In genomic region chr7:105650639-105651435, GRCm38 (mm10) we compare ENCODE assay signal across 8 mouse cellular contexts. TPM values are rescaled to one million over a fixed set of nuclear protein-coding genes. Genes with fewer than 3 reads are reported as not detected.
DNase-seq lines count a peak whose midpoint lies in the region; ATAC-seq lines count a peak whose summit lies in the region.

Gene Dnhd1, plus strand, starts transcription at chr7:105650827.

- DNase-seq in A20 (ENCODE audit: low read depth, low spot score): peak; percentile 27
- peak; percentile 86 for DNase-seq in adrenal gland, postnatal 10 days
- peak; percentile 79 for DNase-seq in embryo, embryonic 9.5 days (ENCODE audit: extremely low spot score)
- DNase-seq in liver, embryonic 11.5 days (ENCODE audit: low spot score): peak; percentile 80

- peak within 1 kb of the TSS; percentile 52 for H3K4me3 ChIP-seq in intestine, embryonic 16.5 days (ENCODE audit: low read length)
- H3K4me3 ChIP-seq in liver, embryonic 11.5 days (ENCODE audit: low read depth, low read length): peak within 1 kb of the TSS; percentile 56
- H3K4me3 ChIP-seq in stomach, embryonic 14.5 days (ENCODE audit: low read depth, low read length): peak within 1 kb of the TSS; percentile 29

- no peaks in the 10 kb centered on the region for H3K36me3 ChIP-seq in intestine, embryonic 16.5 days (ENCODE audit: control insufficient read depth, insufficient read depth, low read length)
- H3K36me3 ChIP-seq in liver, embryonic 11.5 days (ENCODE audit: control insufficient read depth, insufficient read depth, low read length): no peaks in the 10 kb centered on the region
- no peaks in the 10 kb centered on the region for H3K36me3 ChIP-seq in stomach, embryonic 14.5 days (ENCODE audit: control insufficient read depth, insufficient read depth, low read length)

- H3K27ac ChIP-seq in intestine, embryonic 16.5 days (ENCODE audit: low read length): peak within 1 kb of the TSS; percentile 53
- peak within 1 kb of the TSS; percentile 38 for H3K27ac ChIP-seq in liver, embryonic 11.5 days (ENCODE audit: low read depth, low read length)
- peak within 1 kb of the TSS; percentile 23; the same call in 1 of the 2 replicates for H3K27ac ChIP-seq in stomach, embryonic 14.5 days (ENCODE audit: low read length)

- peaks cover 3% of the 10 kb centered on the region; the same call in 1 of the 2 replicates for H3K4me1 ChIP-seq in intestine, embryonic 16.5 days (ENCODE audit: control insufficient read depth, insufficient read depth, low read length)
- H3K4me1 ChIP-seq in liver, embryonic 11.5 days (replicated peaks; ENCODE audit: control insufficient read depth, insufficient read depth, low read length): peaks cover 3% of the 10 kb centered on the region; the same call in 1 of the 2 replicates
- H3K4me1 ChIP-seq in stomach, embryonic 14.5 days (ENCODE audit: control insufficient read depth, insufficient read depth, low read length): no peaks in the 10 kb centered on the region

- H3K27me3 ChIP-seq in intestine, embryonic 16.5 days (replicated peaks; ENCODE audit: control insufficient read depth, insufficient read depth, low read length): no peaks in the 10 kb centered on the region
- H3K27me3 ChIP-seq in liver, embryonic 11.5 days (replicated peaks; ENCODE audit: control insufficient read depth, insufficient read depth, low read length): no peaks in the 10 kb centered on the region
- no peaks in the 10 kb centered on the region for H3K27me3 ChIP-seq in stomach, embryonic 14.5 days (ENCODE audit: control insufficient read depth, insufficient read depth, low read length)

- WGBS in intestine, embryonic 16.5 days: 1% methylated on average over 17 of the region's 17 CpGs
- WGBS in liver, embryonic 11.5 days: 3% methylated on average over 17 of the region's 17 CpGs
- WGBS in stomach, embryonic 14.5 days: 2% methylated on average over 17 of the region's 17 CpGs

- peak within 1 kb of the TSS; percentile 90 for H3K4me2 ChIP-seq in intestine, embryonic 16.5 days (ENCODE audit: low read depth, low read length)
- H3K4me2 ChIP-seq in liver, embryonic 11.5 days: peak within 1 kb of the TSS; percentile 88
- peak within 1 kb of the TSS; percentile 64 for H3K4me2 ChIP-seq in stomach, embryonic 14.5 days (replicated peaks; ENCODE audit: low read depth, low read length)

- ATAC-seq in granulocyte monocyte progenitor cell, adult 5-6 weeks (replicated peaks; ENCODE audit: poor library complexity, severe bottlenecking): peak; percentile 97
- peak; percentile 100 for ATAC-seq in intestine, embryonic 16.5 days
- peak; percentile 95 for ATAC-seq in liver, embryonic 11.5 days (replicated peaks; ENCODE audit: low FRiP score)
- ATAC-seq in monocyte, adult 5-6 weeks (replicated peaks; ENCODE audit: insufficient number of reproducible peaks, low FRiP score, low TSS enrichment, poor library complexity, severe bottlenecking): peak; percentile 85
- ATAC-seq in stomach, embryonic 14.5 days (ENCODE audit: insufficient number of reproducible peaks, insufficient read depth, low FRiP score, low read depth): peak; percentile 92

- peak within 1 kb of the TSS; percentile 63 for H3K9ac ChIP-seq in intestine, embryonic 16.5 days (ENCODE audit: low read depth, low read length)
- H3K9ac ChIP-seq in liver, embryonic 11.5 days (ENCODE audit: low read depth, low read length): peak within 1 kb of the TSS; percentile 60
- peak within 1 kb of the TSS; percentile 11; the same call in 1 of the 2 replicates for H3K9ac ChIP-seq in stomach, embryonic 14.5 days (replicated peaks; ENCODE audit: low read depth, low read length)

- no peaks in the 10 kb centered on the region for H3K9me3 ChIP-seq in intestine, embryonic 16.5 days (ENCODE audit: control insufficient read depth, low read length)
- H3K9me3 ChIP-seq in liver, embryonic 11.5 days (ENCODE audit: control insufficient read depth, low read length): no peaks in the 10 kb centered on the region
- H3K9me3 ChIP-seq in stomach, embryonic 14.5 days (ENCODE audit: control insufficient read depth, low read depth, low read length): no peaks in the 10 kb centered on the region

RNA-seq across cellular contexts. Expression of gene Dnhd1, which starts in this region (rescaled TPM):
- 1 to 10 TPM; 3.0 to 4.7 TPM for total RNA-seq in adrenal gland, postnatal 10 days (2021)
- 0.45 and 3.7 TPM in 2 replicates for total RNA-seq in granulocyte monocyte progenitor cell, adult 5-6 weeks (2014; fragmentation: Nextera tagmentation)
- total RNA-seq in granulocyte monocyte progenitor cell, adult 5-6 weeks (2017): 0.13 and 1.2 TPM in 2 replicates
- polyA plus RNA-seq in intestine, embryonic 16.5 days (2015; fragmentation: Nextera tagmentation; extraction: Ambion mirVana): 0.59 and 1.1 TPM in 2 replicates
- 0.30 and 0.61 TPM in 2 replicates for polyA plus RNA-seq in liver, embryonic 11.5 days (2014; fragmentation: Nextera tagmentation; extraction: Ambion mirVana)
- 1.6 to 6.3 TPM (median 5.8 TPM) in 3 replicates for total RNA-seq in monocyte, adult 5-6 weeks (2017)
- 1.5 and 2.0 TPM in 2 replicates for polyA plus RNA-seq in stomach, embryonic 14.5 days (2014; fragmentation: Nextera tagmentation; extraction: Ambion mirVana)

Comparison
In these comparisons a context has a peak if more than half of its experiments do, and no peak if none do; other contexts are left out.
1. Peak in every context shown above with its lines: DNase-seq, ATAC-seq, H3K4me3 ChIP-seq and H3K27ac ChIP-seq.
2. Peak in DNase-seq, ATAC-seq, H3K4me3 ChIP-seq, H3K27ac ChIP-seq, H3K9ac ChIP-seq and H3K4me2 ChIP-seq in liver, embryonic 11.5 days; RNA of the gene not detected or under 1 TPM.
3. DNase-seq: peak in every context shown above with its lines; median percentile 86 in adrenal gland, postnatal 10 days; 80 in liver, embryonic 11.5 days; 79 in embryo, embryonic 9.5 days; 27 in A20.
4. H3K9ac ChIP-seq: peak in every context shown above with its lines; median percentile 63 in intestine, embryonic 16.5 days; 60 in liver, embryonic 11.5 days; 11 in stomach, embryonic 14.5 days.